Mouse (Mus musculus): ENCODE measurements around the gene Shbg.

Shbg gene

DNA sequence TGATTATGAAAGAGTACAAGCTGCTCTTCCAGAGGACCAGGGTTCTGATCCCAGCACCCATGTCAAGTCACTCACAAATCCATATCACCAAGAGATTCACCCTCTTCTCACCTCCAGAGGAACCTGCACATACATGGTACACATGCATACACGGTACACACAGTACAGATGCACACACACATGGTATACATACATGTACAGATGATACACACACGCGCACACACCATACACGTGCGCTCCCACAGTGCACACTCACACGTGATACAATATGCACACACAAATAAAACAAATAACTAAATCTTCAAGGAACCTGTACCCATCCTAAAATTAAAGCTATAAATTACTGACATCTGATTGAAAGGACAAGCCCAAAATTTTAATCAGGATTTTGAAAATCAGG, 22.9 kb downstream of the Shbg start:
- DNase-seq: no peak

DNA sequence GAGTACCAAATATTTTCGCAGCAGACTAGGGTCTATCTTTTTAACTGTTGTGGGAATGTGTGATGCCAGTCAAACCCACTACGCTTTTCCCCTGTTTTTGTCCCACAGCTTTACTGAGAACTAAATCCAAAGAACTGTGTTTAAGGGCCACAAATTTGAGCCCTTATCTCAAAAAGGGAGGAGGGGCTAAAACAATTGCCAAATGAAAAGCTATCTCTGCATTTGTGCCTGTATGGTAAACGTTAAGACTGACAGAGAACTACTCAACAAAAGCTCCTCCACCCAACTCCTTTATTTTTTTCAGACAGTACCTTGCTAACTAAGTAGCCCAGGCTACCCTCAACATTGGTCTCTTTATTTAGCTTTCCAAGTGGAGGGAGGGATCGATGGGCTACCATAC, 24.9 kb downstream of the Shbg start:
- DNase-seq: no peak

DNA sequence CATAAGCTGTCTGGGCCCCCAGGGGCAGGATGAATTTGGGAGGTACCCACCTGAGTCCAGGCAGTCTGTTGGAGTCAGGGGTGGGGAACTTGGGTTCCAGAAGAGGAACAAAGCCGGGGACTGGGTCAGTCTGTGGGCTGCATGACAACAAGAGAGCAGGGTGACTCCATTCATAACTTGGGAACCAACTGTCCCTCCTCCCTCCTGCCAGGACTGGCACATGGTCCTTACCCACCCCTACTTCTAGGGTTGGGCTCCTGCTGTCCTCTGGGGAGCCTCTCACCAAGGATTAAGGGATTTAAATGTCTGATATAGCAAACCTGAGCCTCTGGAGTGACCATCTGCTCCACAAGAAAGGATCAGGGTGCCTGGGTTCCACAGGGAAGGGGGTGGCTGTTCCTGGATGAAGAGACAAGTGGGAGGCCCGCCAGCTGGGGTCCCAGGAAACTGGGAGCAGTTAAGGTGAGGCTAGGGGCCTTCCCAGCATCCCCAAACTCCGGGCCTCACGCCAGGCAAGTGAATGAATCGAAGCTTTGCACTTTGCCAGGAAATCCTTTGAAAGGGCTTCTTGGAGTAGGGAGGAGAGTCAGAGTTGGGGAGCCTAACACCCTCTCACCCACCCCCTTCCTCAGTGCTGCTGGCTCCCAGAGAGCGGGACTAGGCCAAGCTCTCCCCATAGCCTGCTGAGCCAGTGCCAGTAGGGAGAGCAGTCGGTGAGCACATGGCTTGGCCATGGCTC, 25.6 kb downstream of the Shbg start:
- DNase-seq: peak; percentile 82

DNA sequence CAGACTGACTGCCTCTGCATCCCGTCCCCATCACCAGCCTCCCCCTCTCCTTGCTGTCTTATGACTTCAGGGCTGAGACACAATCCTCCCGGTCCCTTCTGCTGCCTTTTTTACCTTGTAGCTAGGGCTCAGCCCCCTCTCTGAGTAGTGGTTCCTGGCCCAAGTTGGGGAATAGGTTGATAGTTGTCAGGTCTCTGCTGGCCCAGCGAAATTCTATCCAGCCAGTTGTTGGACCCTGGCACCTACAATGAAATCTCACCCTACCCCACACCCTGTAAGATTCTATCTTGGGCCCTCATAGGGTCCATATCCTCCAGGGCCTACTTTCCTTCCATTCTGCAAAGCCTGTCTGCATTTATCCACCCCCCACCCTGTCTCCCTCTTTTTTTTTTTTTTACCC, 26.3 kb downstream of the Shbg start:
- DNase-seq: no peak

DNA sequence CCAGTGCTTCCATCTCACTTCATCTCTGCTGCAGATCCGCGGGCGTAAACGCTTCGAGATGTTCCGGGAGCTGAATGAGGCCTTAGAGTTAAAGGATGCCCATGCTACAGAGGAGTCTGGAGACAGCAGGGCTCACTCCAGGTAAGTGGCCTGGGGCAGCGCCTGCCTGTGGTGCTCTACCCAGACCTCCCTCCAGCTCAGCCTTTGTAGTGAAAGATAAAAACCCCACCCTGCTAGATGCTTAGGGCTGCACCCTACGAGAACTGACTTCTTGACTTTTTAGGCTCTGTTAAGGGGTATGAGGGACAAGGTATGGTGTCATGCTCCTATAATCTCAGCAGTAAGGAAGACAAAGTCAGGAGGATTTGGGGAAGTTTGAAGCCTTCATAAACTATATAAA, 27.1 kb downstream of the Shbg start:
- no peak for DNase-seq

DNA sequence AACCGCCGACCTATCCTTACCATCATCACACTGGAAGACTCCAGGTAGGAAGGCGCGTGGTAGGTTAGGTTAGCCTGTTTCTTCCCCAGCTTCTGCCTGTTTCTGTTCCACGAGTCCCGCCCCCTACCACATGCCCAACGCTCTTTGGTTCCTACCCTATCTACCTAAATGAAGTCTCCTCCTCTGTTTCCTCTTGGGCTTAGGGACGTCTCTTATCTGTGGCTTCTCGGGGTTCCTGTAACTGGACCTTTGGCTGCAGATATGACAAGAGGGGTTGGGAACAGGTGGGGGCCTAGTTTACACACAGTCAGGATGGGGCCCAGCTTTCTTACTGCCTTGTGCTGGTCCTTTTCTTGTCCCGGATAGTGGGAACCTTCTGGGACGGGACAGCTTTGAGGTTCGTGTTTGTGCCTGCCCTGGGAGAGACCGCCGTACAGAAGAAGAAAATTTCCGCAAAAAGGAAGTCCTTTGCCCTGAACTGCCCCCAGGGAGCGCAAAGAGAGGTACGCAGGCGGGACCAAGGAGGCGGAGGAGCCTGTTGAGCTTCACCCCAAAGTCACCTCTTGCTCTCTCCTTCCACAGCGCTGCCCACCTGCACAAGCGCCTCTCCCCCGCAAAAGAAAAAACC, 28.4 kb downstream of the Shbg start:
- no peak for DNase-seq

DNA sequence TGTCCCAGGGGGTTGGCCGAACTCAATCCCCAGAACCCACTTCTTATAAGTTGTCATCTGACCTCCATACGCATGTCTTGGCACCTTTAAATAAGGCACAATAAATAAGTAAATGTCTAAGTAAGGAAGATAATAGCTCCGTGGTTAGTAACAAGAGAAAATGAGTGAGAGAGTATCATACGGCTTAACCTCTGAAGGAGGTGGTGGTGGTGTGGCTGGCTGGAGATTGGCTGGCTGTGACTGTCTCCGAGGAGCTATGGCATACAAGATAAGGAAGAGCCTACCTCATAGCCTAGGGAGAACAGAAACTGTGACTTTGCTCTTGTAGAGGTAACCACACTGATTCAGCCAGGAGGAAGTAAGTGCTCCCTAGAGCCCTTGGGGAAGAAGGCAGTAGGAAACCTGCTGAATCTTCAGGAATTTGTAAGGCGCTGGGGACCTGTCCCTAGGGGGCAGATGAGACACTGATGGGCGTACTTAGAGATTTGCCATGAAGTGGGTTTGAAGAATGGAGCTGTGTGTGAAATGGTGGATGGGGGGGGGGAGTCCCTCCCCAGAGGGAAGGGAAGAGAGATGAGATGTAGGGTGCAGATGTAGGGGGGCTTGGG, 31.9 kb downstream of the Shbg start:
- DNase-seq: no peak

DNA sequence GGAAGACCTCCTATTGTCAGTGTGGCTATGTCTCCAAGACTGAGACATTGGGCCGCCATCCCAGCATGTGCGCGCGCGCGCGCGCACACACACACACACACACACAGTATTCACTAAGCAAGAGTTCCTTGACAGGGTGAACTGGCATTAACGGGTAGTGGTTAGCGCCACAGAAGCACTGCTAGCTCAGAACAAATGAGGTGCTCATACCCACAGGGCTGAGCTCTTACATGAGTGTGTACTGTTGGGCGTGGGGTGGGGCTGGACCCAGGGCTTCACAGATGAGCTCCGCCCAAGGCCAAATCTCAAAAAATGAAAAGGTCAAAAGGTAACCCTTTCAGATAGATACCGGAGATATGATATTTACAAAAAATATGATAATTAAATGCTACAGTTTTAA, 32.8 kb downstream of the Shbg start:
- no peak for DNase-seq

DNA sequence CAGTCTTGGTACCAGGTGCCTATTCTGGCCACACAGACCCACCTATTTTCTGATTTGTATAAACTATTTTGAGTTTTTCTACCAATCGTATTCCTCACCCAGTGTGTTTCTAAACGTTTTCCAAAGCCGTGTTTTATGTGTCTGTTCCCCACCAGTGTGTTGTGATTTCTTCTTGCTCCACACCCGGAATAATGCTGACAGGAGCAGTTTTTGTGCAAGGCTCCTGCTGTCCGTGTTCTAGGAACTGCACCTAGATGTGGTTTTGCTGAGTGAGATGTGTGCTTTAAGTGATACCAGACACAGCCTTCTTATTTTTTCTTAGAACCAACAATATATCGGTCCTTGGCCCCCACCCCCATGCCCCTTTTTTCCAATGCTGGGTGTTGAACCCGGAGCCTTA, 33.7 kb downstream of the Shbg start:
- DNase-seq: no peak

DNA sequence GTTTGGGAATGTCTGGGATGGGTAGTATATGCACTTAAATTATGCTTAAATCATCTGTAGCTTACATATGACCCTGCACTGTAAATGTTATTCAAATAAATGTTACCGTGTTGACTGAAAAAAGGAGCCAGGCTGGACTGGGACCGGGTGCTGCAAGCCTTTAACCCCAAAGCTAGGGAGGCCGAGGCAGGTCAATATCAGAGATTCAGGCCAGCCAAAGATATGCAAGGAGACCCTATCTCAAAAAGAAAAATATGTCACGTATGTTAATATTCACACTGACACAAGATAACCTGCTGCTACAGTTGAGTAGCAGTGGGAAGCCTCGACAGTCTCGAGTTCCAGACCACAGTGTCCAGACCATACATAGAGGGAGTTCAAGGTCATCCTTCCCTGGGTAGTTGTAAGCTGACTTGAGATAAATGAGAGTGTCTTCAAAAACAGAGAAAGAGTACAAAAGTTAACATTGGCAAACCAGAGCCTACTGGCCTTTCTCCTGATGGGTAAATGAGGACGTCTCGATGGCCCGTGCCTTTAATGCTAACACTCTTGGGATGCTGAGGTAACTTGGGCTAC, 35.4 kb downstream of the Shbg start:
- DNase-seq: no peak

DNA sequence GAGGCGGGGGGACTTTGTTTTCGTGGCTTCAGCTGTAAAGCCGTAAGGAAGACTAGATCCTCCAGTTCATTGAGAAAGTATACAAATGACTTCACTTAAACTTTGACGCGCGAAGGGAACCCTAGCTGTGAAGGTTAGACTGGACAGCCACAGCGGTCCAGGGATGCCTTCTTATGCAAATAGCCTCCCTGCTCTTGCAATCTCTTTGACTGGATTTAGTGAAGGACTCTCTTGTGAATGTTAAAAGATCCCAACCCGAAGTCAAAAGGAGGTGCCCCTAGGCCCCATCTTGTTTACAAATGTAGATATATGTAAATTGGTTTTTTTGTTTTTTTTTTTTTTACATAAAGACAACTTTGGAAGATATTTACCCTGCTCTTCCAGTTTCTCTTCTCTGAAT, 35.9 kb downstream of the Shbg start:
- no peak for DNase-seq

DNA sequence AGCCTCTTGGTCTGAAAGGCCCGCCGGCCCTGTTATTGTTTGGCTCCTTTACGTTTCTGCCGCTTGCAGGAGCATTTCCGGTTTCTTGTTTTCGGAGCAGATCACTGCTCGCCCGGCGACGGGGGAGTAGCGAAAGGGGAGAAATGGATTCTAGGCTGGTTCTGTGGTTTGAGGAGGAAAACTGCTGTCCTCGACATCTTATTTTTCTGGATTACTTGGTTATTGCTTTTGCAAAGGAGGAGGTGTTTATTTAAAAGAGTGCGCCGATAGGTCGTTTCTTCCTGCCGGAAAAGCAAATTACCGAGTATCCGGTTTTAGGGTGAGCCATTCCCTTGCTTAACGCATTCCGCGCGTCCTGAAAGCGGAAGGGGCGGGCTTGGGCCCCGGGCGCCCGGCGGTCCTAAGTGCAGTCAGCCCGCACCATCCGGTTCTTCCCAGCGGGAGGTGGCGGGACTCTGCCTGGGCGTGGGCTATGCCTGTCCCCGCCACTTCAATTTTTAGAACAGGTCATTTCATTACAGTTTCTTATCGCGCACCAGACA, 36.5 kb downstream of the Shbg start:
- peak; percentile 83 for DNase-seq

DNA sequence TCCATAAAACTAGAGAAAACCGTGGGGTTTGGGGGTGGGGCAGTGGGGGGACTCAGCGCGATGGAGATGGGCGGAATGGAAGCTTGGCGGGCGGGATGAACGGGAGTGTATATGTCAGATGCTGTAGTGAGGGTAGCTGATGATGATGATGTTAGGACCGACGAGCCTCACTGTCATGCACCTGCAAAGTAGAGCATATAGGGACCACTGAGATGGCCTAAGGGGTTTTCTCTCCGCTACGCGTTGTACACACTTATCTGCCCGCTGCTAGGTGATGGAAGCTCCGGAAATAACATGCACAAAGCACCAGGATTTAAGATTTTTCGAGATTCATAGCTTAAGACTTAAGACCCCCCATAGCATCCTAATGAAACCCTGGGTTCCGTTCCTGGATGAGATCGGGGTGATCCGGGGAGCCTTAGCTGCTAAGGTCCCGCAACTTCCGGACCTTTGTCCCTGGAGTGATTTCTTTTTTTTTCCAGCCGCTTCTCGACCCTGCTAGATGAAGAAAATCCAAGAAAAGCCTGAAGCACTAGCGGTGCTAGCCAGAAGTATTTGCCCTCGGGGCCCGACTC, 37.0 kb downstream of the Shbg start:
- no peak for DNase-seq

DNA sequence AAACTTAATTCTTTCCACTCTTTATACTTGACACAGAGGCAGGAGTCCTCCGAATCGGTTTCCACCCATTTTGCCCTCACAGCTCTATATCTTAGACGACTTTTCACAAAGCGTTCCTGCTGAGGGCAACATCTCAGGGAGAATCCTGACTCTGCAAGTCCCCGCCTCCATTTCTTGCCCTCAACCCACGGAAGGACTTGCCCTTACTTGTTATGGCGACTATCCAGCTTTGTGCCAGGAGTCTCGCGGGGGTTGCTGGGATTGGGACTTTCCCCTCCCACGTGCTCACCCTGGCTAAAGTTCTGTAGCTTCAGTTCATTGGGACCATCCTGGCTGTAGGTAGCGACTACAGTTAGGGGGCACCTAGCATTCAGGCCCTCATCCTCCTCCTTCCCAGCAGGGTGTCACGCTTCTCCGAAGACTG, 37.6 kb downstream of the Shbg start, which contains the start of the genes Wrap53 and Trp53:
Gene Wrap53 (minus strand): TSS at position 165 of the 424 bp plus-strand sequence.
Gene Trp53 (plus strand): TSS at position 269 of the 424 bp plus-strand sequence.
- DNase-seq: peak; percentile 72

DNA sequence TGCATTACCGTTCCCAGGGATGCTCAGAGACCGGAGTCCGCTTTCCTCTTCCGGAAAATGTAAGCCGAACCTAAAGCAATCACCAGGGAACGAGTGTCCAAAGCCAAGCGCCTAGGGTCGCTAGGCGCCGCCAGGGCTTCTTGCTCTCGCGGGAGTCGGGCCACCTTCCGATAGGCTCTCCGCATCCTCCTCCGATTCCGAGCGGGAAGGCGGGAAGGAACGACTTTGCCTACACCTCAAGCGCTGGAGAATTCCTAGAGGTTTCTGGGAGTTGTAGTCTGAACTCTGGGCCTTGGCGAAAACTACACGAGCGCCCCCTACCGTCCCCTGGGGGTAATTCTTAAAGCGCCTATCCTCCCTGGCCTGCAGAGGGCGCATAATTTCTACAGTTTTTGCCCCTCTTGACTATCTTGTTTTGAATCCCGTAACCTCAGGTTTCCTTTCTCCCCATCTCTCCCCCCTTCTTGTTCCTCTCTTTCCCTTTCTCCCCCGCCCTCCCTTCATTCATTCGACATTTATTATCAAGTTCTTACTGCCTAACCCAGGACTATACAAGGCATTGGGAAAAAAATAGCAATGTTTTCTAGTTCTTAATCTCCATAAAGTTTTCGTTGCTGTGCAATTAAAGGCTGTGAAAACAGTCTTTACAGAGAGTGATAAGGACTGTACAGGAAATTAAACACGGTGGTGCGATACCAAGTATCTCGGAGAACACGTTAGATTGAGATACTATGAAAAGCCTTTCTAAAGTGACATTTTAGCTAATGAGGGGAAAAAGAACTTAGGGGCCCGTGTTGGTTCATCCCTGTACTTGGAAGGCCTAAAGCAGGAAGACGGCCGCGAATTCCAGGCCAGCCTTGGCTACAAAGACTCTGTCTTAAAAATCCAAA, 38.3 kb downstream of the Shbg start:
- peak; percentile 99 for DNase-seq

DNA sequence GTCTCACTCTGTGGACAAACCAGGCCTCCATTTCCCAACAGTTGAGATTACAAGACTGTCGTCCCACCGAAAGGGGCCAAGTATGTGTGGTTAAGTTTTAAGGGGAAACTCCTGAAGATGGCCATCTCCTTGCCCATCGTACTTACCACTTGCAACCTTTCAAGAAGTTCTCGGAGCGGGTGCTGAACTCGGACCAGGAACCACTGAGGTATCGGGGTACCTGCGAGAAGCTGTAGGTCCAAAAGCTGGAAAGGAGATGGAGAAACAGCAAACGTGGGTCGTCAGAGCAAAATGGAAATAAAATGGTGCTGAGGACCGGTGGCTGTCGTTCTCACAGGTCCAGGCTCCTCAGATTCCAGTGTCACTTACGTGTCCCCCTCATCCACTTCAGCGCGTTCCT, 39.4 kb downstream of the Shbg start:
- DNase-seq: no peak

DNA sequence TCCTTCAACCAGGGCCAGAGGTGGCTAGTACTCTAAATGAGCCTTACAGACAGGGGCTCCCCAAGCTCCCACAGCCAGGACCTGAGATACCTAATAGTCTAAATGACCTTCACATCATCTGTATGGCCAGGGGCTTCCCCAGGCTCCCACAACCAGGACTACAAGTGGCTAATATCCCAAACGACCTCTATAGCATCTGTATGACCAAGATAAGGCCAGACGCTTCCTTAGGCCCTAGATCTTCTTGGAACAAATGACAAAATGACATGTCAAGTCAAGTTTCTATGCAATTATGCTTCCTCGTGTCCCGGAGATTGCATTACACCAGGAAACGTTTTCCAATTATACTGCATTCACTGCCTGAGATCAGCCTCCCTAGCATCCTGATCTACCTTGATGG, 41.4 kb downstream of the Shbg start:
- no peak for DNase-seq

DNA sequence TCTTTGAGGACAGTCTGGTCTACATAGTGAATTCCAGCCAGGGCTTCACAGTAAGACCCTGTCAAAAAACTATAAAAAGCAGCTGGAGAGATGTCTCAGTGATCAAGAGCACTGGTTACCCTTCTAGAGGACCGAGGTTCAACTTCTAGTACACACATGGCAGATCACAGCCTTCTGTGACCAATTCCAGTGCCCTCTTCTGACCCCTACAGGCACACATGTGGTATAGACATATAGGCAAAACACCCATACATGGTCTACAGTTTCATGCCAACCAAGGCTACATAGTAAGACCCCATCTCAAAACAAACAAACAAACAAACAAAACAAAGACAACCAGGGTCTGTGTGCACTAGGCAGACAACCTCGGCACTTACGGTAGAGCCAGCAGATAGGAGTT, 42.5 kb downstream of the Shbg start:
- no peak for DNase-seq

DNA sequence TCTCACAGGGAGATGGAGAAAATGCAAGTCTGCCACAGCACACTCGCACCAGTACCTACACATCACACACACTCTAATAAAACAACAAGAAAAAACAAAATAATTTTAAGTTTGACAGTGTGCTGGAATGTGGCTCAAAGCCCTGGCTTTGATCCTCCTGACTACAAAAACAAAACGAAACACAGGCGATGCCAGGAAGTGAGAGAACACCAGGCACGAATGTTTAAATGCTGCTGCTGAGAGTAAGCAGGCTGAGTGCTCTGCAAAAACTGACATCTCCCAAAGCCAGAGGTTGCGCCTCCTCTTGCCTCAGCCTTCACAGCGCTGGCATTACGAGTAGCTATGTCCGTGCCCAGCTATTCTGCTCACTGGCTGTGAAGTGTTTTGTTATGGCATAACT, 52.6 kb downstream of the Shbg start:
- no peak for DNase-seq

Measured in right cerebral cortex, postnatal 4 days (tissue).